Mouse (Mus musculus) hindbrain, embryonic 11.5 days (tissue): ENCODE results near the gene Gm10197. TPM values are rescaled to one million over a fixed set of nuclear protein-coding genes. Genes with fewer than 3 reads are reported as not detected.

Source experiments
- ATAC-seq: fragments of 200-750 bp; cut with Nextera tagmentation; 2 replicates; pipeline ENCODE4 v1.8.0; 2017; ENCODE audit warnings: mild to moderate bottlenecking, moderate TSS enrichment, moderate library complexity; ENCODE audit not compliant: low FRiP score
- DNase-seq: peaks from one replicate; pipeline ENCODE4 v3.0.0-alpha.2; 2015; ENCODE audit warnings: low spot score
- H3K27ac ChIP-seq: fragments of 300-500 bp; sonication (generic); 2 replicates; pipeline ENCODE4 v1.5.1; 2014; ENCODE audit warnings: mild to moderate bottlenecking, low read depth, low read length
- H3K27me3 ChIP-seq: fragments of 300-500 bp; sonication (generic); 2 replicates; pipeline ENCODE4 v1.6.1; 2014; ENCODE audit warnings: mild to moderate bottlenecking, low read length, moderate library complexity, mixed read lengths; ENCODE audit not compliant: control insufficient read depth, insufficient read depth
- H3K36me3 ChIP-seq: fragments of 300-500 bp; sonication (generic); 2 replicates; pipeline ENCODE4 v1.6.1; 2014; ENCODE audit warnings: mild to moderate bottlenecking, low read length, moderate library complexity, mixed read lengths; ENCODE audit not compliant: control insufficient read depth, insufficient read depth
- H3K4me1 ChIP-seq: fragments of 300-500 bp; sonication (generic); replicated peaks from 2 replicates; pipeline ENCODE4 v1.6.1; 2014; ENCODE audit warnings: low read length, mixed read lengths; ENCODE audit not compliant: control insufficient read depth, insufficient read depth
- H3K4me2 ChIP-seq: fragments of 300-500 bp; sonication (generic); replicated peaks from 2 replicates; pipeline ENCODE4 v1.6.1; 2014; ENCODE audit warnings: mild to moderate bottlenecking, low read depth, low read length
- H3K4me3 ChIP-seq: fragments of 300-500 bp; sonication (generic); 2 replicates; pipeline ENCODE4 v1.5.1; 2014; ENCODE audit warnings: low read depth, low read length
- H3K9ac ChIP-seq: fragments of 300-500 bp; sonication (generic); 2 replicates; pipeline ENCODE4 v1.6.1; 2014; ENCODE audit warnings: low read depth, low read length
- H3K9me3 ChIP-seq: fragments of 300-500 bp; sonication (generic); 2 replicates; pipeline ENCODE4 v1.6.1; 2016; ENCODE audit warnings: low read length; ENCODE audit not compliant: control insufficient read depth
- WGBS: fragments of 180-500 bp; shearing (Covaris S2); extraction: QIAGEN DNeasy Blood & Tissue Kit; methylation state at CpG from one replicate; pipeline ENCODE4 v1.1.7; 2014; 5-methylcytosine and 5-hydroxymethylcytosine counted together
- polyA plus RNA-seq: library from polyadenylated mRNA; unstranded; fragments of >200 nt; fragmentation: Nextera tagmentation; extraction: Ambion mirVana; gene quantifications from 2 replicates; pipeline ENCODE4 v1.2.1, GENCODE M21; 2014

The Gm10197 gene
- polyA plus RNA-seq, 1 experiment from 2014 or later = not detected

GRCm38 (mm10) chr19:53335241-53335640 lies 36.3 kb downstream of the Gm10197 start:
- Histone ChIP-seq H3K27me3 (no peaks in the 10 kb centered on the region), H3K4me2 (no peak overlapping the region), H3K4me3 (no peak overlapping the region), H3K9ac (no peak overlapping the region), H3K27ac (no peak overlapping the region), H3K36me3 (0 out of 2 replicates have a peak, but pooled peaks cover 6% of the 10 kb centered on the region), H3K4me1 (no peaks in the 10 kb centered on the region; the same call in 1 of the 2 replicates), H3K9me3 (no peaks in the 10 kb centered on the region)
- DNase-seq (no peak), ATAC-seq (no peak)
- WGBS = 95% methylated on average over 9 of the region's 9 CpGs

- Histone ChIP-seq H3K4me3 (no peak overlapping the region), H3K36me3 (0 out of 2 replicates have a peak, but pooled peaks cover 6% of the 10 kb centered on the region), H3K27ac (no peak overlapping the region), H3K27me3 (no peaks in the 10 kb centered on the region), H3K9ac (no peak overlapping the region), H3K4me1 (no peaks in the 10 kb centered on the region; the same call in 1 of the 2 replicates), H3K4me2 (no peak overlapping the region), H3K9me3 (no peaks in the 10 kb centered on the region)
- DNase-seq = no peak
- 95% methylated on average over 6 of the region's 6 CpGs for WGBS
- no peak for ATAC-seq
Observed at GRCm38 (mm10) chr19:53333730-53334129, 37.8 kb downstream of the Gm10197 start.

- Histone ChIP-seq H3K4me2 (no peak overlapping the region), H3K27me3 (no peaks in the 10 kb centered on the region), H3K36me3 (0 out of 2 replicates have a peak, but pooled peaks cover 4% of the 10 kb centered on the region), H3K27ac (no peak overlapping the region), H3K9me3 (no peaks in the 10 kb centered on the region), H3K4me3 (no peak overlapping the region), H3K9ac (no peak overlapping the region), H3K4me1 (no peaks in the 10 kb centered on the region; the same call in 1 of the 2 replicates)
- 95% methylated on average over 21 of the region's 21 CpGs for WGBS
- ATAC-seq = no peak
- no peak for DNase-seq
Observed at GRCm38 (mm10) chr19:53331882-53332500, 39.6 kb downstream of the Gm10197 start.

GRCm38 (mm10) chr19:53329992-53330381 lies 41.6 kb downstream of the Gm10197 start:
- Histone ChIP-seq H3K4me3 (peak overlapping the region; percentile 80), H3K27me3 (no peaks in the 10 kb centered on the region), H3K36me3 (0 out of 2 replicates have a peak, but pooled peaks cover 4% of the 10 kb centered on the region), H3K27ac (no peak overlapping the region), H3K9ac (peak overlapping the region; percentile 68), H3K4me2 (peak overlapping the region; percentile 100), H3K9me3 (no peaks in the 10 kb centered on the region), H3K4me1 (peaks cover 3% of the 10 kb centered on the region)
- DNase-seq (peak; percentile 66), ATAC-seq (peak; percentile 64)
- 0% methylated on average over 28 of the region's 29 CpGs for WGBS

- Histone ChIP-seq H3K27ac (peak overlapping the region; percentile 30), H3K9ac (peak overlapping the region; percentile 68), H3K27me3 (no peaks in the 10 kb centered on the region), H3K36me3 (0 out of 2 replicates have a peak, but pooled peaks cover 4% of the 10 kb centered on the region), H3K9me3 (no peaks in the 10 kb centered on the region), H3K4me3 (peak overlapping the region; percentile 80), H3K4me2 (peak overlapping the region; percentile 100), H3K4me1 (peaks cover 3% of the 10 kb centered on the region)
- under 1% methylated on average over 67 of the region's 106 CpGs for WGBS
- DNase-seq = peak; percentile 92
- ATAC-seq = peak; percentile 86
Observed at GRCm38 (mm10) chr19:53329221-53329991, 42.2 kb downstream of the Gm10197 start.

GRCm38 (mm10) chr19:53328116-53328515 lies 43.5 kb downstream of the Gm10197 start:
- ATAC-seq = no peak
- Histone ChIP-seq H3K4me2 (no peak overlapping the region), H3K27ac (no peak overlapping the region), H3K9ac (no peak overlapping the region), H3K27me3 (no peaks in the 10 kb centered on the region), H3K4me3 (no peak overlapping the region), H3K36me3 (0 out of 2 replicates have a peak, but pooled peaks cover 4% of the 10 kb centered on the region), H3K9me3 (no peaks in the 10 kb centered on the region), H3K4me1 (peaks cover 3% of the 10 kb centered on the region)
- 71% methylated on average over 9 of the region's 9 CpGs for WGBS
- no peak for DNase-seq

GRCm38 (mm10) chr19:53325578-53326295 lies 45.8 kb downstream of the Gm10197 start:
- H3K9ac ChIP-seq = no peak overlapping the region
- peak overlapping the region; percentile 2; the same call in 1 of the 2 replicates for H3K4me3 ChIP-seq
- H3K27me3 ChIP-seq = no peaks in the 10 kb centered on the region
- peaks cover 3% of the 10 kb centered on the region for H3K4me1 ChIP-seq
- H3K9me3 ChIP-seq = no peaks in the 10 kb centered on the region
- DNase-seq (peak; percentile 58), ATAC-seq (no peak)
- WGBS = 13% methylated on average over 27 of the region's 27 CpGs
- peak overlapping the region; percentile 60; the same call in 1 of the 2 replicates for H3K27ac ChIP-seq
- no peaks in the 10 kb centered on the region for H3K36me3 ChIP-seq
- peak overlapping the region; percentile 11 for H3K4me2 ChIP-seq

- Histone ChIP-seq H3K9ac (no peak overlapping the region), H3K27ac (no peak overlapping the region), H3K36me3 (no peaks in the 10 kb centered on the region), H3K4me2 (no peak overlapping the region), H3K4me3 (no peak overlapping the region), H3K27me3 (no peaks in the 10 kb centered on the region), H3K9me3 (no peaks in the 10 kb centered on the region), H3K4me1 (peaks cover 3% of the 10 kb centered on the region)
- 59% methylated on average over 6 of the region's 6 CpGs for WGBS
- DNase-seq (no peak), ATAC-seq (no peak)
Observed at GRCm38 (mm10) chr19:53324866-53325265, 46.7 kb downstream of the Gm10197 start.
